Comparison of ENCODE assay signal across 9 mouse cellular contexts in the genomic region with DNA sequence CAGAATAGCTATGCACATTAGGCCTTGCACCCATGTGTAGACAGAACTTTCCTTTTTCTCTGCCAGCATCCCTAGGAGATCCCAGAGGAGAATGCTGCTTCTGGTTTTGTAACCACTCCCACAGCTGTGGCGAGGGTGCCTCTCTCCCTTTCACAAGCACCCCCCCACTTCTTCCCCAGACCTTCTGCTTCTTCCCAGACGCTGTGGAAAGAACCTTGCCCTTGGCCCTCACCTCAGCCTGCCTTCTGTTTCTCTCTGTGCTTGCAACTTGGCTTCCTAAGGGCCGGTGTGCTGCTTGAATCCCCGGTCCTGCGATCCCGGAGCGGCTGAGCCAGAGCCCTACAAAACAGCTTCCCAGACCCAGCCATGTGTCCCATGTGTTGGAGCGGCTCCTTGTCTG. TPM values are rescaled to one million over a fixed set of nuclear protein-coding genes. Genes with fewer than 3 reads are reported as not detected.
DNase-seq lines count a peak whose midpoint lies in the region; ATAC-seq and TF ChIP-seq lines count a peak whose summit lies in the region.
"Had no signal": no experiment of that assay in that cellular context is flagged by ENCODE, and none has a peak within 500 bp of the region (broad histone marks: within the 10 kb centered on the region; RNA-seq: fewer than 3 reads in every experiment).

No protein-coding gene starts in this region.

- peaks cover 29% of the 10 kb centered on the region; the same call in 1 of the 2 replicates for H3K27me3 ChIP-seq in heart, embryonic 13.5 days (replicated peaks)
- H3K27me3 ChIP-seq in stomach, embryonic 15.5 days (replicated peaks): no peaks in the 10 kb centered on the region
- H3K27me3 ChIP-seq in stomach, postnatal 0 days (ENCODE audit: control insufficient read depth, insufficient read depth, low read length): no peaks in the 10 kb centered on the region
- no peaks in the 10 kb centered on the region for H3K27me3 ChIP-seq in liver, embryonic 13.5 days

- no peak for ATAC-seq in heart, embryonic 13.5 days (ENCODE audit: extremely low read depth, insufficient number of reproducible peaks, low FRiP score, low TSS enrichment)
- no peak for ATAC-seq in stomach, embryonic 15.5 days (ENCODE audit: insufficient read depth, low FRiP score, low read depth)
- no peak for ATAC-seq in stomach, postnatal 0 days (ENCODE audit: low FRiP score, low TSS enrichment)
- no peak for ATAC-seq in liver, embryonic 13.5 days (ENCODE audit: low read depth)

- TF ChIP-seq CTCF in stomach, postnatal 0 days (IDR thresholded peaks at IDR 0.05; ENCODE audit: low read depth): no peak

- no peak for TF ChIP-seq EP300 in stomach, postnatal 0 days (optimal IDR thresholded peaks at IDR 0.05)

- H3K9ac ChIP-seq in heart, embryonic 13.5 days: no peak overlapping the region
- H3K9ac ChIP-seq in stomach, embryonic 15.5 days: no peak overlapping the region
- no peak overlapping the region for H3K9ac ChIP-seq in stomach, postnatal 0 days (ENCODE audit: low read length)
- H3K9ac ChIP-seq in liver, embryonic 13.5 days: peak overlapping the region; percentile 98

- H3K9me3 ChIP-seq in heart, embryonic 13.5 days: no peaks in the 10 kb centered on the region
- no peaks in the 10 kb centered on the region for H3K9me3 ChIP-seq in stomach, embryonic 15.5 days
- H3K9me3 ChIP-seq in stomach, postnatal 0 days (ENCODE audit: control insufficient read depth, low read length): no peaks in the 10 kb centered on the region
- H3K9me3 ChIP-seq in liver, embryonic 13.5 days (replicated peaks): no peaks in the 10 kb centered on the region

- WGBS in heart, embryonic 13.5 days: 71% methylated on average over 8 of the region's 8 CpGs
- WGBS in stomach, embryonic 15.5 days: 79% methylated on average over 8 of the region's 8 CpGs
- WGBS in stomach, postnatal 0 days: 78% methylated on average over 8 of the region's 8 CpGs
- 25% methylated on average over 8 of the region's 8 CpGs for WGBS in liver, embryonic 13.5 days (ENCODE audit: insufficient replicate concordance)

- H3K36me3 ChIP-seq in heart, embryonic 13.5 days: no peaks in the 10 kb centered on the region
- H3K36me3 ChIP-seq in stomach, embryonic 15.5 days: no peaks in the 10 kb centered on the region
- H3K36me3 ChIP-seq in stomach, postnatal 0 days (ENCODE audit: control insufficient read depth, insufficient read depth, low read length): no peaks in the 10 kb centered on the region
- H3K36me3 ChIP-seq in liver, embryonic 13.5 days: peaks cover under 1% of the 10 kb centered on the region; the same call in 1 of the 2 replicates

- intact Hi-C loops in heart, postnatal 25 days (cut with DNase I): no loop called here

- H3K4me3 ChIP-seq in heart, embryonic 13.5 days: no peak overlapping the region
- H3K4me3 ChIP-seq in stomach, embryonic 15.5 days (replicated peaks): no peak overlapping the region
- no peak overlapping the region for H3K4me3 ChIP-seq in stomach, postnatal 0 days (ENCODE audit: low read depth, low read length)
- peak overlapping the region; percentile 45 for H3K4me3 ChIP-seq in liver, embryonic 13.5 days (replicated peaks)

- peak overlapping the region; percentile 36; the same call in 1 of the 2 replicates for H3K27ac ChIP-seq in heart, embryonic 13.5 days (replicated peaks)
- peak overlapping the region; percentile 41 for H3K27ac ChIP-seq in stomach, embryonic 15.5 days
- no peak overlapping the region; the same call in 1 of the 2 replicates for H3K27ac ChIP-seq in stomach, postnatal 0 days (replicated peaks)
- H3K27ac ChIP-seq in liver, embryonic 13.5 days: peak overlapping the region; percentile 100

- peaks cover 17% of the 10 kb centered on the region for H3K4me1 ChIP-seq in heart, embryonic 13.5 days
- H3K4me1 ChIP-seq in stomach, embryonic 15.5 days: peaks cover 5% of the 10 kb centered on the region; the same call in 1 of the 2 replicates
- no peaks in the 10 kb centered on the region for H3K4me1 ChIP-seq in stomach, postnatal 0 days (replicated peaks; ENCODE audit: control insufficient read depth, insufficient read depth)
- peaks cover 88% of the 10 kb centered on the region for H3K4me1 ChIP-seq in liver, embryonic 13.5 days (replicated peaks)

- DNase-seq in heart, postnatal 25 days (ENCODE audit: low spot score): no peak
- no peak for DNase-seq in stomach, postnatal 0 days (ENCODE audit: low spot score)
- no peak for DNase-seq in liver, embryonic 13.5 days
- DNase-seq in thymus, postnatal 4 days: peak; percentile 67
- DNase-seq in left cerebral cortex, adult 11 months (ENCODE audit: low spot score): no peak
- no peak for DNase-seq in right cerebral cortex, postnatal 25 days

- H3K4me2 ChIP-seq in heart, embryonic 13.5 days: peak overlapping the region; percentile 55
- H3K4me2 ChIP-seq in stomach, embryonic 15.5 days: no peak overlapping the region
- no peak overlapping the region for H3K4me2 ChIP-seq in stomach, postnatal 0 days (replicated peaks; ENCODE audit: low read depth)
- H3K4me2 ChIP-seq in liver, embryonic 13.5 days: peak overlapping the region; percentile 88

RNA-seq across cellular contexts. Expression of a gene that starts 9.3 kb away (rescaled TPM):
- 0.47 and 0.51 TPM in 2 replicates for polyA plus RNA-seq in heart, embryonic 13.5 days (2015; fragmentation: Nextera tagmentation; extraction: Ambion mirVana)
- under 1 TPM; 0.14 to 0.42 TPM for total RNA-seq in heart, postnatal 25 days (2021)
- 2.0 and 2.8 TPM in 2 replicates for polyA plus RNA-seq in stomach, embryonic 15.5 days (2015; fragmentation: Nextera tagmentation; extraction: Ambion mirVana)
- 0.56 and 0.70 TPM in 2 replicates for polyA plus RNA-seq in stomach, postnatal 0 days (2015; fragmentation: Nextera tagmentation; extraction: Ambion mirVana)
- polyA plus RNA-seq in liver, embryonic 13.5 days (2015; fragmentation: Nextera tagmentation; extraction: Ambion mirVana): 2.7 and 3.1 TPM in 2 replicates

RNA-seq across cellular contexts. Expression of a gene that starts 13.7 kb away (rescaled TPM):
- 104 and 115 TPM in 2 replicates for polyA plus RNA-seq in heart, embryonic 13.5 days (2015; fragmentation: Nextera tagmentation; extraction: Ambion mirVana)
- total RNA-seq in heart, postnatal 25 days (2021): 10 to 100 TPM; 42.9 to 46.7 TPM
- 118 and 127 TPM in 2 replicates for polyA plus RNA-seq in stomach, embryonic 15.5 days (2015; fragmentation: Nextera tagmentation; extraction: Ambion mirVana)
- 119 and 121 TPM in 2 replicates for polyA plus RNA-seq in stomach, postnatal 0 days (2015; fragmentation: Nextera tagmentation; extraction: Ambion mirVana)
- polyA plus RNA-seq in liver, embryonic 13.5 days (2015; fragmentation: Nextera tagmentation; extraction: Ambion mirVana): 219 and 233 TPM in 2 replicates

RNA-seq across cellular contexts. Expression of a gene that starts 42.4 kb away (rescaled TPM):
- 2.1 and 8.2 TPM in 2 replicates for polyA plus RNA-seq in heart, embryonic 13.5 days (2015; fragmentation: Nextera tagmentation; extraction: Ambion mirVana)
- total RNA-seq in heart, postnatal 25 days (2021): not detected
- 11.1 and 23.1 TPM in 2 replicates for polyA plus RNA-seq in stomach, embryonic 15.5 days (2015; fragmentation: Nextera tagmentation; extraction: Ambion mirVana)
- 0.52 and 0.74 TPM in 2 replicates for polyA plus RNA-seq in stomach, postnatal 0 days (2015; fragmentation: Nextera tagmentation; extraction: Ambion mirVana)
- 276 and 298 TPM in 2 replicates for polyA plus RNA-seq in liver, embryonic 13.5 days (2015; fragmentation: Nextera tagmentation; extraction: Ambion mirVana)
- total RNA-seq: midbrain, postnatal 0 days had no signal
- polyA plus RNA-seq: midbrain, postnatal 0 days had no signal

Comparison
In these comparisons a context has a peak if more than half of its experiments do, and no peak if none do; other contexts are left out.
1. H3K4me2 ChIP-seq: peak in heart, embryonic 13.5 days (single experiment) and liver, embryonic 13.5 days (single experiment); none in stomach, embryonic 15.5 days (single experiment) and stomach, postnatal 0 days (single experiment).
2. RNA of a gene that starts 42.4 kb away (polyA plus RNA-seq): 276 to 298 TPM in liver, embryonic 13.5 days; 11.1 to 23.1 TPM in stomach, embryonic 15.5 days, 2.1 to 8.2 TPM in heart, embryonic 13.5 days and 0.52 to 0.74 TPM in stomach, postnatal 0 days; every median in the first group is over 10 times any median in the second.